Mouse (Mus musculus) lung, adult 2 months (tissue): ENCODE measurements around the gene Babam1.

Source experiments
- CTCF ChIP-seq: fragments of 200-500 bp; IDR thresholded peaks from 2 replicates; pipeline ENCODE4 v1.5.1; 2011; ENCODE audit warnings: mild to moderate bottlenecking, low read length, control low read depth; ENCODE audit not compliant: insufficient read depth
- POLR2A ChIP-seq: fragments of 200-500 bp; IDR thresholded peaks from 2 replicates; pipeline ENCODE4 v1.6.1; 2011; ENCODE audit warnings: low read depth, mild to moderate bottlenecking, control low read depth, low read length, borderline replicate concordance; ENCODE audit errors: extremely low read depth

- TF ChIP-seq CTCF (peak; percentile 31; the same call in 1 of the 2 replicates), POLR2A (no peak)
These were observed 44.7 kb downstream of the Babam1 start for GRCm38 (mm10) chr8:71441404-71441803.
